Mouse (Mus musculus) heart, adult 18-20 months (tissue): ENCODE results near the gene Gm8108. TPM values are rescaled to one million over a fixed set of nuclear protein-coding genes. Genes with fewer than 3 reads are reported as not detected.
A peak's percentile ranks its signal among the peaks of the same experiment; 100 is the strongest.
"Not testable (repeated sequence)": the region's sequence is repeated elsewhere in the genome, so short reads cannot be mapped to it uniquely, and the experiment has no call there.

Experiments used
- DNase-seq, 2 experiments: peaks; one replicate each; pipeline ENCODE4 v3.0.0; 2021 to 2022; ENCODE audit warnings: mixed read lengths in 1 of 2
- long read RNA-seq, 2 experiments: library from polyadenylated mRNA; stranded (forward); transcript quantifications; one replicate each; pipeline ENCODE4 v2.0.0; 2021
- total RNA-seq, 2 experiments: library from RNA; stranded (reverse); gene quantifications; 2 replicates each; pipeline ENCODE4 v1.2.3; 2021

The Gm8108 gene
- under 1 TPM in 1 of 2 experiments, not detected in 1; 0.62 TPM for total RNA-seq
- long read RNA-seq, experiment 1 = 0 reads
- long read RNA-seq, experiment 2 = 0 reads

GRCm38 (mm10) chr14:4110426-4110825, at the start of gene Gm8108:
TSS of gene Gm8108 (plus strand) at chr14:4110526.
- DNase-seq = peak; percentile 5 to 44

DNA sequence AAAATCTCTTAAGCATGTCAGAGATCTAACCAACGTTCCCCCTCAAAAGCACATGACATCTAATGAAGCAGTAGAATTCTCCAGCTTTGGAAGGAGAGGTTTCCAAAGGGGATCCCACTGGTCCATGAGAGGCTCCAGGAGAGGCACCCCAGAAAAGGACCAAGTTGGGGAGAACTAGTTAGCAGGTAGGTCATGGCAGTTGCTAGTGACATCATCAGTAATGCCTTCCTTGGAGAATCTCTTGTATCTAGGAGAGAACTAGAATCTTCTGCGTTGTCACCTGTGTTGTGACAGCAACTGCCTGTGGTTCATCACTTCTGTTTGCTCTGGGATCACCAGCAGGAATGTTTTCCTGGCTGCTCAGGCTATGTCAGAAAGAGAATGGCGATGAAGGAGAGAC, 26.5 kb upstream of the Gm8108 start, which contains the start of gene Gm3115:
Gene Gm3115, plus strand, starts transcription at position 301 of the 400 bp plus-strand sequence.
- DNase-seq = not testable (repeated sequence)

DNA sequence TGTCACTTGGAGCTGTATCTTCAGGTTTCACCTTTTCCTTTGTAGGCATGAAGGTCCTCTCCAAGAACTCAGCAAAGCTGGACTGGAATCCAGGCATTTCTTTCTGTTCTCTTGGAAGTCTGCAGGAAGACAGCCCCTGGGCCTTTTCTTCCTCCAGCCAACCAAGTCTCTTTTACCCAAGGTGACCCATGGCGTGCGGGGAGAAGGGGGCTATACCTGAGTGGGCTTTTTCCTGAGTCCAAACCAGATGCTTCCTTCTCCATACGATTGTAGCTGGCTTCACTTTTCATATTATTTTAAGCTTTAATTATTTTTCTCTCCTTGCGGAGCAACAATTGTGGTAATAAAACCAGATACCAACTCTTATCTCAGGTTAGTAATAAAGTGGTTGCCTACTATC, 31.3 kb downstream of the Gm8108 start:
- not testable (repeated sequence) for DNase-seq

DNA sequence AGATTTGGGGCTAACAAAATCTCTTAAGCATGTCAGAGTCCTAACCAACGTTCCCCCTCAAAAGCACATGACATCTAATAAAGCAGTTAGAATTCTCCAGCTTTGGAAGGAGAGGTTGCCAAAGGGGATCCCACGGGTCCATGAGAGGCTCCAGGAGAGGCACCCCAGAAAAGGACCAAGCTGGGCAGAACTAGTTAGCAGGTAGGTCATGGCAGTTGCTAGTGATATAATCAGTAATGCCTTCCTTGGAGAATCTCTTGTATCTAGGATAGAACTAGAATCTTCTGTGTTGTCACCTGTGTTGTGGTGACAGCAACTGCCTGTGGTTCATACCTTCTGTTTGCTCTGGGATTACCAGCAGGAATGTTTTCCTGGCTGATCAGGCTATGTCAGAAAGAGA, 54.4 kb downstream of the Gm8108 start, which contains the start of gene Gm3127:
Gene Gm3127, plus strand, starts transcription at position 301 of the 400 bp plus-strand sequence.
- DNase-seq = not testable (repeated sequence)

DNA sequence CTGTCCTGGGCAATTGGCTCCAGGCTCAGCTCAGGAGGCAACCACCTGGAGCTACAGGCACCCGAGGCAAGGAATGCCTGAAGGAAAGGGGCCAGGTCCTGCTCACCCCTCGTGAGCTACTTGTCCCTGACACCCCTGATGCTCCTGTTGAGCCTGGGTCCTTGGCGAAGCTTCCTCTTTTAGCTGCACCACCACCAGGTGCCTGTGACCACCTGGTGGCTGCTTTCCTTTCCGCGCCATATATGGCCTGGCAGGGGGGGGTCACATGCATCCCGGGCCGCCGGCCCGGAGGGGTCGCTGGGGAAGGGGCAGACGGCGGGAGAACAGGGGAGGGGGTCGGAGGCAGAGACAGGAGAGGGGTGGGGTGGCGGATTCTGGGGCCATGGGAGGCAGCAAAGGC, 71.7 kb downstream of the Gm8108 start:
- not testable (repeated sequence) for DNase-seq

Other genes starting within 250 kb of the Gm8108 start
- gene Gm2916, start 226.4 kb upstream of the Gm8108 start, total RNA-seq = not detected
- gene Gm3029, start 178.8 kb upstream of the Gm8108 start, total RNA-seq = not detected
- gene Gm3095, start 147.0 kb upstream of the Gm8108 start, total RNA-seq = not detected
- gene Gm3099, start 112.1 kb upstream of the Gm8108 start, total RNA-seq = not detected
- under 1 TPM; 0.28 to 0.30 TPM for gene Gm5796, start 86.6 kb upstream of the Gm8108 start, total RNA-seq
- not detected for gene Gm3115, start 26.4 kb upstream of the Gm8108 start, total RNA-seq
- not detected for gene Gm3127, start 54.5 kb downstream of the Gm8108 start, total RNA-seq
- gene Gm2974, start 72.0 kb downstream of the Gm8108 start, total RNA-seq = not detected
- gene Gm3138, start 139.1 kb downstream of the Gm8108 start, total RNA-seq = not detected
- gene Gm3149, start 206.8 kb downstream of the Gm8108 start, total RNA-seq = not detected
- gene 2610042L04Rik, start 224.2 kb downstream of the Gm8108 start, total RNA-seq = not detected